Mouse (Mus musculus) kidney, embryonic 16.5 days (tissue): ENCODE measurements around the gene Pafah1b1. TPM values are rescaled to one million over a fixed set of nuclear protein-coding genes. Genes with fewer than 3 reads are reported as not detected.

Experiments used
- ATAC-seq: fragments of 200-750 bp; cut with Nextera tagmentation; 2 replicates; pipeline ENCODE4 v1.8.0; 2017; ENCODE audit warnings: moderate TSS enrichment; ENCODE audit not compliant: low FRiP score, low TSS enrichment
- H3K27ac ChIP-seq: fragments of 300-500 bp; sonication (generic); 2 replicates; pipeline ENCODE4 v1.5.1; 2014; ENCODE audit warnings: low read length
- H3K27me3 ChIP-seq: fragments of 300-500 bp; sonication (generic); 2 replicates; pipeline ENCODE4 v1.6.1; 2014; ENCODE audit warnings: low read length, control low read depth, mixed read lengths; ENCODE audit not compliant: insufficient read depth
- H3K36me3 ChIP-seq: fragments of 300-500 bp; sonication (generic); 2 replicates; pipeline ENCODE4 v1.6.1; 2014; ENCODE audit warnings: low read length, control low read depth, mixed read lengths; ENCODE audit not compliant: insufficient read depth
- H3K4me1 ChIP-seq: fragments of 300-500 bp; sonication (generic); 2 replicates; pipeline ENCODE4 v1.6.1; 2014; ENCODE audit warnings: low read length, control low read depth, mixed read lengths; ENCODE audit not compliant: insufficient read depth
- H3K4me2 ChIP-seq: fragments of 300-500 bp; sonication (generic); replicated peaks from 2 replicates; pipeline ENCODE4 v1.6.1; 2014; ENCODE audit warnings: low read depth, low read length
- H3K4me3 ChIP-seq: fragments of 300-500 bp; sonication (generic); 2 replicates; pipeline ENCODE4 v1.5.1; 2014; ENCODE audit warnings: mild to moderate bottlenecking, low read length
- H3K9ac ChIP-seq: fragments of 300-500 bp; sonication (generic); replicated peaks from 2 replicates; pipeline ENCODE4 v1.6.1; 2014; ENCODE audit warnings: low read length
- H3K9me3 ChIP-seq: fragments of 300-500 bp; sonication (generic); 2 replicates; pipeline ENCODE4 v1.6.1; 2016; ENCODE audit warnings: low read length, control low read depth
- WGBS: fragments of 180-500 bp; shearing (Covaris S2); extraction: QIAGEN DNeasy Blood & Tissue Kit; methylation state at CpG from one replicate; pipeline ENCODE4 v1.1.7; 2014; 5-methylcytosine and 5-hydroxymethylcytosine counted together
- polyA plus RNA-seq: library from polyadenylated mRNA; unstranded; fragments of >200 nt; fragmentation: Nextera tagmentation; extraction: Ambion mirVana; gene quantifications from 2 replicates; pipeline ENCODE4 v1.2.1, GENCODE M21; 2015

Gene Pafah1b1
- polyA plus RNA-seq, 1 experiment from 2014 or later: 34.4 TPM

DNA sequence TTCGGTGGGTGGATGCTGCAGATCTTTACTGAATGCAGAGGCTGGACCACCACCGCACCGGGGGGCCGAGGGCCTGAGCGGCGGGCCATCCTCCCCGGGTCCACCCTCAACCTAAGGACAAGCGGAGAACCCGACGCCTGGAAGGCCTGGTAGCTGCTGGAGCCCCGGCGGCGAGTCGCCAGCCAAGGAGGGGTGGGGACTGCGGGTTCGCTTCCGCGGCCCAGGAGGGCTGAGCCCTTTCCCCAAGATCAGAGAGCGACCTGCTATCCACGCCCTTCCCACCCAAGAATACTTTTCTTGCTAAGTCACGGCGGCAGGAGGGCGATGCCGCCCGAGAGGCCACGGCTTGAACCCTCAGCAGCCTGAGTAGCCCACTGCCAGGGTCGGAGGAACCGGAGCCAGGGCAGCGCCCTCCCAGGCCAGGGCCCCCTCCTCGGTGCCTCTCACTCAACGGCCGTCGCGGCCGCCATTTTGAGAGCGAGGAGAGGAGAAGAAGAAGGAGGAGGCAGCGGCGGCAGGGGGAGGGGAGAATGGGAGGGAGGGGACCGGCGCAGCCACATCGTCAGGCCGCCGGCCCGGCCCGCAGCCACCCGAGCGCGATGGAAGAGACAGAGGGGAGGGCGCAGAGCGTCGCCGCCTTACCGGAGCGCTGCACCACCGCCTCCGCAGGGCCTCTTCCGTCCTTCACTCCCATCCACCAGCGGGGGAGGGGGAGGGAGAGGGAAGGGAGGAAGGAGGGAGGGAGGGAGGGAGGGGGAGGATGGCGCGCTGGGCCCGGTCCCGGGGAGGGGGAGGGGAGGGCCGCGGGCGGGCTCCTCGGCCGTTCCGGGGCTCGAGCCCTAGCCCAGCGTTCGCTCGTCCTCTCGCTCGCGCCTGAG lies 874 bp downstream of the Pafah1b1 start:
- Histone ChIP-seq H3K4me3 (peak overlapping the region; percentile 100), H3K36me3 (no peaks in the 10 kb centered on the region), H3K27me3 (no peaks in the 10 kb centered on the region), H3K4me1 (peaks cover 29% of the 10 kb centered on the region), H3K9ac (peak overlapping the region; percentile 99), H3K27ac (peak overlapping the region; percentile 99), H3K9me3 (no peaks in the 10 kb centered on the region), H3K4me2 (peak overlapping the region; percentile 82)
- ATAC-seq: peak; percentile 88
- under 1% methylated on average over 52 of the region's 75 CpGs for WGBS

GRCm38 (mm10) chr11:74721971-74722370 lies 2.5 kb downstream of the Pafah1b1 start:
- H3K9me3 ChIP-seq: no peaks in the 10 kb centered on the region
- no peaks in the 10 kb centered on the region for H3K27me3 ChIP-seq
- no peak overlapping the region for H3K27ac ChIP-seq
- H3K36me3 ChIP-seq: no peaks in the 10 kb centered on the region
- no peak for ATAC-seq
- H3K4me3 ChIP-seq: peak overlapping the region; percentile 33
- 44% methylated on average over 3 of the region's 3 CpGs for WGBS
- H3K4me2 ChIP-seq: peak overlapping the region; percentile 54
- peaks cover 29% of the 10 kb centered on the region for H3K4me1 ChIP-seq
- peak overlapping the region; percentile 57; the same call in 1 of the 2 replicates for H3K9ac ChIP-seq

GRCm38 (mm10) chr11:74721141-74721540 lies 3.3 kb downstream of the Pafah1b1 start:
- 60% methylated on average over 2 of the region's 2 CpGs for WGBS

GRCm38 (mm10) chr11:74720668-74721067 lies 3.8 kb downstream of the Pafah1b1 start:
- H3K27me3 ChIP-seq: no peaks in the 10 kb centered on the region
- peaks cover 29% of the 10 kb centered on the region for H3K4me1 ChIP-seq
- H3K9ac ChIP-seq: no peak overlapping the region
- no peak overlapping the region for H3K4me3 ChIP-seq
- no peaks in the 10 kb centered on the region for H3K36me3 ChIP-seq
- no peaks in the 10 kb centered on the region for H3K9me3 ChIP-seq
- ATAC-seq: no peak
- peak overlapping the region; percentile 18; the same call in 1 of the 2 replicates for H3K4me2 ChIP-seq
- H3K27ac ChIP-seq: no peak overlapping the region
- WGBS: 70% methylated on average over 1 of the region's 1 CpGs

More at GRCm38 (mm10) chr11:74721141-74721540, 3.3 kb downstream of the Pafah1b1 start:
- Histone ChIP-seq H3K4me2 (no peak overlapping the region; the same call in 1 of the 2 replicates), H3K9me3 (no peaks in the 10 kb centered on the region), H3K4me1 (peaks cover 29% of the 10 kb centered on the region), H3K9ac (no peak overlapping the region), H3K27me3 (no peaks in the 10 kb centered on the region), H3K36me3 (no peaks in the 10 kb centered on the region), H3K27ac (no peak overlapping the region), H3K4me3 (no peak overlapping the region)
- no peak for ATAC-seq

- Histone ChIP-seq H3K4me1 (peaks cover 19% of the 10 kb centered on the region), H3K9ac (no peak overlapping the region), H3K27me3 (no peaks in the 10 kb centered on the region), H3K4me3 (no peak overlapping the region), H3K4me2 (no peak overlapping the region), H3K9me3 (no peaks in the 10 kb centered on the region), H3K36me3 (no peaks in the 10 kb centered on the region), H3K27ac (no peak overlapping the region)
- WGBS: 85% methylated on average over 3 of the region's 3 CpGs
- ATAC-seq: no peak
Observed at GRCm38 (mm10) chr11:74715971-74716525, 8.4 kb downstream of the Pafah1b1 start.

DNA sequence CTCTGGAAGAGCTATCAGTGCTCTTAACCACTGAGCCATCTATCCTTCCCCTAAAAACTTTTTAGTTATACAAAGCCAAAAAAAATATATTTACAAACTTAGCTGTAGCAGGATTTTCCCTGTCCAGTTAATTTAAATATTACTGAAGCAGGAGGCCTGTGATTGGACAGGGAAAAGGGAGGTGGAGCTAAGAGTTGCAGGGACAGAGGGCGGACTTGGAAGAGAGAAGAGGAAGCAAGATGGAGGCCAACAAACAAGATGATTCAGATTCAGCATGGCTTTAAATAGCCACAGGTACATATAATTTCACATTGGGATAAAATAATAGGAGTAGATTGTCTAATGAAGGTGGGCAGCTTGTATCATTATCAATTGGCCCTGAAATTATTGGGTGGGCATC lies 13.8 kb downstream of the Pafah1b1 start:
- Histone ChIP-seq H3K36me3 (no peaks in the 10 kb centered on the region), H3K9me3 (no peaks in the 10 kb centered on the region)
- WGBS: 96% methylated on average over 1 of the region's 1 CpGs

GRCm38 (mm10) chr11:74708781-74709180 lies 15.7 kb downstream of the Pafah1b1 start:
- WGBS: 30% methylated on average over 1 of the region's 1 CpGs
- no peak for ATAC-seq
- H3K4me2 ChIP-seq: no peak overlapping the region

More for the DNA sequence above, 13.8 kb downstream of the Pafah1b1 start:
- Histone ChIP-seq H3K9ac (no peak overlapping the region), H3K4me3 (no peak overlapping the region), H3K27ac (no peak overlapping the region), H3K27me3 (no peaks in the 10 kb centered on the region), H3K4me1 (0 out of 2 replicates have a peak, but pooled peaks cover 7% of the 10 kb centered on the region), H3K4me2 (no peak overlapping the region)
- no peak for ATAC-seq

GRCm38 (mm10) chr11:74704068-74704467 lies 20.4 kb downstream of the Pafah1b1 start:
- ATAC-seq: no peak
- 93% methylated on average over 2 of the region's 2 CpGs for WGBS

More at GRCm38 (mm10) chr11:74708781-74709180, 15.7 kb downstream of the Pafah1b1 start:
- Histone ChIP-seq H3K4me3 (no peak overlapping the region), H3K27ac (no peak overlapping the region), H3K27me3 (no peaks in the 10 kb centered on the region), H3K4me1 (0 out of 2 replicates have a peak, but pooled peaks cover 7% of the 10 kb centered on the region), H3K36me3 (no peaks in the 10 kb centered on the region), H3K9ac (no peak overlapping the region), H3K9me3 (no peaks in the 10 kb centered on the region)

DNA sequence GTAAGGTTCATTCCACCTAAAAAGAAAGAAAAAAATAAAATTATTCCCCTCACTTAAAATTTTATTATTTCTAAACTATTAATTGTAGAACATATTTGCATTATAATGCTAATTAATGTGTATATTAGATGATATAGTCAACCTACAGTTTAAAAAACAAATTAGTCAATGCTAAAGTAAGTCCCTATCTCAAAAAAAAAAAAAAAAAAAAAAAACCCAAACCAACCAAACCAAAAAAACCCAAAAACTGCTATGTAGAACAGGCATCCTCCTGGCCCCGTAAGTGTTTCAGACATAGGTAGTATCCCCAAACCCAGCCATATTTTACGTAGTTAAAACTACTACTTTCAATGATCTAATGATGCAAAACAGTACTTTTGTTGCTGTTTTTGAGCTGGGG lies 25.0 kb downstream of the Pafah1b1 start:
- Histone ChIP-seq H3K9me3 (no peaks in the 10 kb centered on the region), H3K27me3 (no peaks in the 10 kb centered on the region), H3K27ac (no peak overlapping the region), H3K4me3 (no peak overlapping the region), H3K36me3 (peaks cover 32% of the 10 kb centered on the region), H3K4me1 (no peaks in the 10 kb centered on the region), H3K9ac (no peak overlapping the region), H3K4me2 (no peak overlapping the region)
- ATAC-seq: no peak
- 92% methylated on average over 2 of the region's 2 CpGs for WGBS

More at GRCm38 (mm10) chr11:74704068-74704467, 20.4 kb downstream of the Pafah1b1 start:
- Histone ChIP-seq H3K9ac (no peak overlapping the region), H3K27ac (no peak overlapping the region), H3K4me3 (no peak overlapping the region), H3K9me3 (no peaks in the 10 kb centered on the region), H3K4me2 (no peak overlapping the region), H3K36me3 (peaks cover under 1% of the 10 kb centered on the region; the same call in 1 of the 2 replicates), H3K27me3 (no peaks in the 10 kb centered on the region), H3K4me1 (0 out of 2 replicates have a peak, but pooled peaks cover 2% of the 10 kb centered on the region)
